Mouse (Mus musculus): ENCODE data around the gene Myom1. TPM values are rescaled to one million over a fixed set of nuclear protein-coding genes. Genes with fewer than 3 reads are reported as not detected.

Gene Myom1
- polyA plus RNA-seq, 1 experiment = not detected

DNA sequence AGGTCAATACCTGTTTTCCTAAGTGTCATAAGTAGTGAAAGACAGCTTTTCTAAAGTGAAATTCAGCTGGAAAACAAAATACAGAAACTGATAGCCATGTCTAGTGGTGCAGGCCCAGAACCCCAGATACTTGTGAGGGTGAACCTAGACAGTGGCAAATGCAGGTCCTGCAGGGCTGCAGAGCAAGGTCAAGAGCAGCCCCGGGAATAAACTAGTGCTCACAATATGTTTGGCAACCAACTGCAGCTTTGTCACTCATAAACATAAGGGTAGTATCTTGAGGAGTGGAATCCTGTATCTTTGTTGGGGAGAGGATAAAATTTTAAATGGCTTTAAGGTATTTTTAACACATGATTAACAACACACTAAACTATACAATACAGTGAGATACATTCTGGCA is 7.3 kb downstream of the Myom1 start:
- TF ChIP-seq GATA1 (IDR thresholded peaks at IDR 0.05; ENCODE audit: low read length) = no peak
- TF ChIP-seq TAL1 (IDR thresholded peaks at IDR 0.05; ENCODE audit: low read length) = no peak
- Histone ChIP-seq H3K4me1 (ENCODE audit: control insufficient read depth) (no peaks in the 10 kb centered on the region; the same call in 1 of the 2 replicates), H3K4me3 (replicated peaks) (no peak overlapping the region), H3K9me3 (ENCODE audit: control insufficient read depth, low read length) (peaks cover 3% of the 10 kb centered on the region), H3K27me3 (ENCODE audit: control insufficient read depth) (no peaks in the 10 kb centered on the region), H3K36me3 (ENCODE audit: control insufficient read depth) (no peaks in the 10 kb centered on the region)

DNA sequence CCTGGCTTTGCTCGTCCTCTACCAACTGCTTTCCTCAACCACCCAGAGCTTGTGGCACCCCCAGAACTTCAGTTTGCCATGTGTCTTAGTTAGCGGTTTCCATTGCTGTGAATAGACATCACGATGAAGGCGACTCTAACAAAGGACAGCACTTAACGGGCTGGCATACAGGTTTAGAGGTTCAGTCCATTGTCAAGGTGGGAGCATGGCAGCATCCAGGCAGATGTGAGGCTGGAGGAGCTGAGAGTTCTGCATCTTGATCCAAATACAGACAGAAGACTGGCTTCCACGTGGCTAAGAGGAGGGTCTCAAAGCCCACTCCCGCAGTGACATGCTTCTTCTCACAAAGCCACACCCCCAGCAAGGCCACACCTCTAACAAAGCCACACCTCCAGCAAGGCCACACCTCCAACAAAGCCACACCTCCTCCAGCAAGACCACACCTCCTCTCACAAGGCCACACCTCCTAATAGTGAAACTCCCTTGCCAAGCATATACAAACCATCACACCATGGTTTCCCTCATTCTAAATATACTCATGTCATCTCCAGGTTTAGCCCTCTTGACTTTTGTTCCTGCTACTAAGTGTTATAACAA is 8.3 kb downstream of the Myom1 start:
- H3K27me3 ChIP-seq (ENCODE audit: control insufficient read depth) = no peaks in the 10 kb centered on the region
- no peaks in the 10 kb centered on the region for H3K36me3 ChIP-seq (ENCODE audit: control insufficient read depth)
- no peak overlapping the region for H3K4me3 ChIP-seq (replicated peaks)
- TF ChIP-seq TAL1 (IDR thresholded peaks at IDR 0.05; ENCODE audit: low read length) (no peak), GATA1 (IDR thresholded peaks at IDR 0.05; ENCODE audit: low read length) (no peak)
- H3K9me3 ChIP-seq (ENCODE audit: control insufficient read depth, low read length) = peaks cover 3% of the 10 kb centered on the region
- no peaks in the 10 kb centered on the region; the same call in 1 of the 2 replicates for H3K4me1 ChIP-seq (ENCODE audit: control insufficient read depth)

DNA sequence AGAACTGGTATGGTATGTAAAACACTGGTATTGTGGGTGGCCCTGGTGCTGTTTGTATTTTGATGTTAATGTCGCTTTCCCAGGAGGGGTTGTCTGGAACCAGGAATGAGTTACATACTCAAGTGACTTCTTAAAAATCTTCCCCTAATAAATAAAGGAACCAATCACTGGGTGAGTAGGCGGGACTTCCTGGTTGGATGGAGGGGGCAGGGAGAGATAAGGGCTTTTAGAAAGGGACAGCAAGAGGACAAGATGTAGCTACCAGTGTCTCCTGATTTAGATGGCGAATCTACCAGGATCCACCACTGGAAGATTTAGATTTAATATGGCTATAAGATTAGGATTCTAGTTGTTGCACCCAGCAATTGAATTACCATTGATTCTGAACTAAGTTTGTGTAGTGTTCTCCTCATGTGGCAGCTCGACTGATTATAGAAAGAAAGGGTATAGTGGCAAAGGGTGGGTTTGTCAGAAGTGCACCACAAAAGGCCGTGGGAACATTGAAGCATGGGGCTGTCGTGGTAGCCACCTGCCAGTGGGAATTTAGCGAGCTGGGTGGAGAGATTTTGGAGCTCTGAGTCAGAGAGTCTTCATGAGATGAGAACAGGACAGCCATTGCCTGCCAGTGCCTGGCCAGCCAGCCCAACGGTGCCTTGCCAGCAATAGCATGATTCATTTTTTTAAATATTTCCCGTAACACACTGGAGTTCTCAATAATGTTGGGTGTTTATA is 9.7 kb downstream of the Myom1 start:
- TF ChIP-seq TAL1 (IDR thresholded peaks at IDR 0.05; ENCODE audit: low read length) = no peak
- no peak for TF ChIP-seq GATA1 (IDR thresholded peaks at IDR 0.05; ENCODE audit: low read length)
- Histone ChIP-seq H3K4me1 (ENCODE audit: control insufficient read depth) (no peaks in the 10 kb centered on the region; the same call in 1 of the 2 replicates), H3K4me3 (replicated peaks) (no peak overlapping the region), H3K9me3 (ENCODE audit: control insufficient read depth, low read length) (peaks cover 3% of the 10 kb centered on the region), H3K36me3 (ENCODE audit: control insufficient read depth) (no peaks in the 10 kb centered on the region), H3K27me3 (ENCODE audit: control insufficient read depth) (no peaks in the 10 kb centered on the region)

DNA sequence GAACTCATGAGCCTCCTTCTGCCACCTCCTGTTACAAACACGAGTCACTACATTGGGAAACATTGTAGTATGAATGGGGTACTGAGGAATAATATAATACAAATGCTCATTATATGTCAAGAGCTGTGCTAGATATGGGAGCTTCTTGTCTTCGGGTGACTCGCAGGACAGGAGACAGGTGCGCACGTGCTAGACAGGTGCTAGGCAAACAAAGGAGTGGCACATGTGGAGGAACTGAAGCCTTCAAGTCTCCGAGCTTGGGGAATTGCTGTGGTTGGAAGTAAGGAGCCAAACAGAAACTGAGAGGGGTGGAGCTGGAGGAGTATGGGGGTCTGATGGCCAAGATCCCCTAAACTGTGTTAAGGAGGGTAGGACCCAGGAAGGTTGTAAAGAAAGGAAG is 10.7 kb downstream of the Myom1 start:
- peaks cover 3% of the 10 kb centered on the region for H3K9me3 ChIP-seq (ENCODE audit: control insufficient read depth, low read length)

DNA sequence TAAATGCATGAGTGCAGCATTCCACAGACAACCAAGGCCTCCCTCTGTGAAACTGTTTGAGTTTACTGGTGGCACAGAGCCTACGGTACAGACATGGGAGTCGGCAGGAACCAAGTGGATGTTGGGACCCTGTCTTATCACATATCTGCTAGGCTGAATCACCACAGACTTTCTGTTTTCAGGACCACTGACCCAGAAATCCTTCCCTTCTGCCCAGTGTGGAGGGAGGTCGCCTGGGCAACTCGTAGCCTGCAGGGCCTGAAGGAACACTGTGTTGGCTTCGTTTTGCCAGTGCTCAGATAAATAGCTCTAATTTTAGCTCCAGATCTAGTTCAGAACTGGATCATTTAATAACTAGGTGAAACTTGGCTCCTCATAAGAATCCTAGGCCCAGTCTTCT is 12.5 kb downstream of the Myom1 start:
- H3K4me1 ChIP-seq (ENCODE audit: control insufficient read depth) = no peaks in the 10 kb centered on the region; the same call in 1 of the 2 replicates
- no peaks in the 10 kb centered on the region for H3K36me3 ChIP-seq (ENCODE audit: control insufficient read depth)
- TF ChIP-seq GATA1 (IDR thresholded peaks at IDR 0.05; ENCODE audit: low read length) = no peak
- TF ChIP-seq TAL1 (IDR thresholded peaks at IDR 0.05; ENCODE audit: low read length) = no peak
- peaks cover 3% of the 10 kb centered on the region for H3K9me3 ChIP-seq (ENCODE audit: control insufficient read depth, low read length)
- no peaks in the 10 kb centered on the region for H3K27me3 ChIP-seq (ENCODE audit: control insufficient read depth)
- H3K4me3 ChIP-seq (replicated peaks) = no peak overlapping the region

More for the DNA sequence above, 10.7 kb downstream of the Myom1 start:
- no peaks in the 10 kb centered on the region; the same call in 1 of the 2 replicates for H3K4me1 ChIP-seq (ENCODE audit: control insufficient read depth)
- H3K27me3 ChIP-seq (ENCODE audit: control insufficient read depth) = no peaks in the 10 kb centered on the region
- H3K4me3 ChIP-seq (replicated peaks) = no peak overlapping the region
- H3K36me3 ChIP-seq (ENCODE audit: control insufficient read depth) = no peaks in the 10 kb centered on the region
- TF ChIP-seq GATA1 (IDR thresholded peaks at IDR 0.05; ENCODE audit: low read length) = no peak
- no peak for TF ChIP-seq TAL1 (IDR thresholded peaks at IDR 0.05; ENCODE audit: low read length)

DNA sequence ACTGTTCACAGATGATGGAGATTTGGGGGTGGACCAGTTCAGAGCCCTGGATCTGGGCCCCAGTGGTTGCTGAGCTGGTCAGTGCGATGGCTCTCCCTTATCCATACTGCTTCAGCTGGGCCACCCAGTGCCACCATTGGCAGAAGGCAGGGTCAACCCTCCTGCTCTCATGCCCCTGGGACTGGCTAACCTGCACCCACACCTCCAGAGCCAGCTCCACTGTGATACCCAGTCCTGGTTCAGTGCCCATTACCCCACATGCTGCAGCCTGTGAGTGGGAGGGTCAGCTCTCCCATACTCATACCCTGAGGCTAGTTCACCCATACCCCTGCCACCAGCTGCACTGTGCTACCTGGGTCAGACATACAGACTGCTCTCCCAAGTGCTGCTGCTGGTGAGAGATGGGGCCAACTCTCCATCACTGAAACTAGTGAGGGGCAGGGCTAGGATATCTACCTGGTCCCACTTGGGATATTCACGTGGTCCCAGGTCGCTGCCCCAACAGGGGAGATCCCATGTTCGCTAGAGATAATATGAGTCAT is 15.1 kb downstream of the Myom1 start:
- Histone ChIP-seq H3K9me3 (ENCODE audit: control insufficient read depth, low read length) (no peaks in the 10 kb centered on the region), H3K4me3 (replicated peaks) (no peak overlapping the region)

DNA sequence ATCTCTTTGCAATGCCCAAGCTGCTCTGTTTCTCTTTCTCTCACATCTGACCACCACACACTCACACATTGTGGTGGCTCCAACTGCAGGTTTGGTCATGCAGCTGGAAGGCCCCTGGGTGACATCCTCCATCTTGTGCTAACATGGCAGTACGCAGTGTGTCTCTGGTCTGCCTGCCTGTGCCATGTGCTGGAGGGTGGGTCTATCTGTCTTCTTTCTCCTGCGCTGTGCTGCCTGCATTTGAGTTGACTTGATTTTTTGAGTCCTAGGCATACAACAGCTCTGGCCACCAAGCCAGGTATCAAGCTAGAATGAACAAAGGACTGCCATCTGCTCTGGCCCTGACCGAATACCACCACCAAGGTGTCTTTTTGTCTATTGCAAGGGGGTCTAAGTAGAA is 15.7 kb downstream of the Myom1 start:
- no peak for TF ChIP-seq GATA1 (IDR thresholded peaks at IDR 0.05; ENCODE audit: low read length)
- no peak for TF ChIP-seq TAL1 (IDR thresholded peaks at IDR 0.05; ENCODE audit: low read length)
- Histone ChIP-seq H3K27me3 (ENCODE audit: control insufficient read depth) (no peaks in the 10 kb centered on the region), H3K9me3 (ENCODE audit: control insufficient read depth, low read length) (no peaks in the 10 kb centered on the region), H3K4me3 (replicated peaks) (no peak overlapping the region), H3K36me3 (ENCODE audit: control insufficient read depth) (no peaks in the 10 kb centered on the region), H3K4me1 (ENCODE audit: control insufficient read depth) (no peaks in the 10 kb centered on the region; the same call in 1 of the 2 replicates)

More for the DNA sequence above, 15.1 kb downstream of the Myom1 start:
- TF ChIP-seq TAL1 (IDR thresholded peaks at IDR 0.05; ENCODE audit: low read length) = no peak
- no peak for TF ChIP-seq GATA1 (IDR thresholded peaks at IDR 0.05; ENCODE audit: low read length)
- Histone ChIP-seq H3K4me1 (ENCODE audit: control insufficient read depth) (no peaks in the 10 kb centered on the region; the same call in 1 of the 2 replicates), H3K36me3 (ENCODE audit: control insufficient read depth) (no peaks in the 10 kb centered on the region), H3K27me3 (ENCODE audit: control insufficient read depth) (no peaks in the 10 kb centered on the region)

DNA sequence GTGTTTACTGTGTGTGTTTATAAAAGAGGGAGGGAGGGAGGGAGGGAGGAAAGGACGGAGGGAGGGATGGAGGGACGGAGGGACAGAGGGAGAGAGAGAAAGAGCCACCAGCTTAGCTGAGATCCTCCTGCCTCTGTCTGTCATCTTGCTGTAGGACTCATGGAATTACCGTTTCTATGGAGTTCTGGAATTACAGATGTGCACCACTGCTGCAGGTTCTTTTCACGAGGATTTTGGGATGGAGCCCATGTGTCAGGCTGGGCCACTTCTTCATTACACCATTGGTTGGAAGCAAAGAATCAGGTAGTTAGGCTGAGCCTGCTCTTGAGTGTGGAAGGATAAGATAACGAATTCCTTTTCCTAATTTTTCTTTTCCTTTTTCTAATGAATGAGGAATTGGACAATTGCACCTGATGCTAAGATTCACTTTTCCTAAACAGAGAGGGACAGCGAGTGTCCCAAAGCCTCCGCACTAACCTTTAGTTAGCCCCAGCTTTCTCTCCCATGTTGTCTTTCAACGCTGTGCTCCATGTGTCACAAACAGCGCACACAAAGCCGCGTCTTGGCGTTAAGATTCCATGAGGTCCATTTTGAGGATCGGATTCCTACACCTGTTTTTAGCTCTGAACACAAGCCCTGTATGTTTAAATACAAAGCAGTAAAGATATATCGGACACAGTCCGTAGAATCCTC is 16.3 kb downstream of the Myom1 start:
- Histone ChIP-seq H3K36me3 (ENCODE audit: control insufficient read depth) (no peaks in the 10 kb centered on the region), H3K9me3 (ENCODE audit: control insufficient read depth, low read length) (no peaks in the 10 kb centered on the region), H3K4me3 (replicated peaks) (no peak overlapping the region), H3K27me3 (ENCODE audit: control insufficient read depth) (no peaks in the 10 kb centered on the region), H3K4me1 (ENCODE audit: control insufficient read depth) (no peaks in the 10 kb centered on the region; the same call in 1 of the 2 replicates)
- TF ChIP-seq TAL1 (IDR thresholded peaks at IDR 0.05; ENCODE audit: low read length) = no peak
- TF ChIP-seq GATA1 (IDR thresholded peaks at IDR 0.05; ENCODE audit: low read length) = no peak

DNA sequence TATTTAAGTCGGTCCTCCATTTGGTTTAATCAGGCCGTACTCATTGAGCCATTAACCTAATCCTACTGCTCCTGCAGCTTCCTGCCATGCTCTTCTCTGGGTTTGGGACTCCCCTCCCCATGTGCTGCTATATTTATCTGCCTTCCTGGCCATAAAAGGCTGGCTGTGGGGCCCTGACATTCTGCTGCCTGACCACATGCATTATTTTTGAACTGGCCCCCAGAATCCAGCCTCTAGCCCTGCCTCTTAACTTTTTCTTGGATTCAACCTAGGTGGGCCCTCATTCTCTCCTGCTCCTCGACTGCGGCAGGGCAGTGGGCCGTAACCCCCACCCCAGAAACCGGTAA is 16.8 kb downstream of the Myom1 start:
- Histone ChIP-seq H3K36me3 (ENCODE audit: control insufficient read depth) (no peaks in the 10 kb centered on the region), H3K4me1 (ENCODE audit: control insufficient read depth) (no peaks in the 10 kb centered on the region; the same call in 1 of the 2 replicates), H3K4me3 (replicated peaks) (no peak overlapping the region), H3K27me3 (ENCODE audit: control insufficient read depth) (no peaks in the 10 kb centered on the region), H3K9me3 (ENCODE audit: control insufficient read depth, low read length) (no peaks in the 10 kb centered on the region)
- TF ChIP-seq TAL1 (IDR thresholded peaks at IDR 0.05; ENCODE audit: low read length) (no peak), GATA1 (IDR thresholded peaks at IDR 0.05; ENCODE audit: low read length) (no peak)

All from erythroblast, embryonic 14.5 days (primary cell).